Mouse (Mus musculus) midbrain, embryonic 14.5 days (tissue): Measurements from ENCODE around the gene Emc9. TPM values are rescaled to one million over a fixed set of nuclear protein-coding genes. Genes with fewer than 3 reads are reported as not detected.

Experiments used
- ATAC-seq: fragments of 200-750 bp; cut with Nextera tagmentation; 2 replicates; pipeline ENCODE4 v1.8.0; 2017; ENCODE audit warnings: moderate number of reproducible peaks, moderate library complexity; ENCODE audit not compliant: low FRiP score, low TSS enrichment
- DNase-seq: peaks from one replicate; pipeline ENCODE4 v3.0.0-alpha.2; 2015
- H3K27ac ChIP-seq: fragments of 300-500 bp; sonication (generic); replicated peaks from 2 replicates; pipeline ENCODE4 v1.5.1; 2014; ENCODE audit warnings: mild to moderate bottlenecking, low read depth, low read length, moderate library complexity
- H3K27me3 ChIP-seq: fragments of 300-500 bp; sonication (generic); 2 replicates; pipeline ENCODE4 v1.6.1; 2014; ENCODE audit warnings: low read length, control low read depth, mixed read lengths; ENCODE audit not compliant: control insufficient read depth, insufficient read depth
- H3K36me3 ChIP-seq: fragments of 300-500 bp; sonication (generic); 2 replicates; pipeline ENCODE4 v1.6.1; 2014; ENCODE audit warnings: low read length, control low read depth; ENCODE audit not compliant: control insufficient read depth, insufficient read depth
- H3K4me1 ChIP-seq: fragments of 300-500 bp; sonication (generic); 2 replicates; pipeline ENCODE4 v1.6.1; 2014; ENCODE audit warnings: mild to moderate bottlenecking, antibody characterized with exemption, low read length, control low read depth; ENCODE audit not compliant: control insufficient read depth, insufficient read depth
- H3K4me2 ChIP-seq: fragments of 300-500 bp; sonication (generic); 2 replicates; pipeline ENCODE4 v1.6.1; 2014; ENCODE audit warnings: mild to moderate bottlenecking, low read length, moderate library complexity
- H3K4me3 ChIP-seq: fragments of 300-500 bp; sonication (generic); replicated peaks from 2 replicates; pipeline ENCODE4 v1.5.1; 2014; ENCODE audit warnings: low read depth, low read length
- H3K9ac ChIP-seq: fragments of 300-500 bp; sonication (generic); replicated peaks from 2 replicates; pipeline ENCODE4 v1.6.1; 2014; ENCODE audit warnings: mild to moderate bottlenecking, low read length, moderate library complexity
- H3K9me3 ChIP-seq: fragments of 300-500 bp; sonication (generic); 2 replicates; pipeline ENCODE4 v1.6.1; 2016; ENCODE audit warnings: low read length, control low read depth, mixed read lengths; ENCODE audit not compliant: control insufficient read depth
- WGBS: fragments of 180-500 bp; shearing (Covaris S2); extraction: QIAGEN DNeasy Blood & Tissue Kit; methylation state at CpG from one replicate; pipeline ENCODE4 v1.1.7; 2014; 5-methylcytosine and 5-hydroxymethylcytosine counted together
- polyA plus RNA-seq: library from polyadenylated mRNA; unstranded; fragments of >200 nt; fragmentation: Nextera tagmentation; extraction: Ambion mirVana; gene quantifications from 2 replicates; pipeline ENCODE4 v1.2.1, GENCODE M21; 2014

Gene Emc9
- polyA plus RNA-seq, 1 experiment from 2014 or later = 17.3 TPM

DNA sequence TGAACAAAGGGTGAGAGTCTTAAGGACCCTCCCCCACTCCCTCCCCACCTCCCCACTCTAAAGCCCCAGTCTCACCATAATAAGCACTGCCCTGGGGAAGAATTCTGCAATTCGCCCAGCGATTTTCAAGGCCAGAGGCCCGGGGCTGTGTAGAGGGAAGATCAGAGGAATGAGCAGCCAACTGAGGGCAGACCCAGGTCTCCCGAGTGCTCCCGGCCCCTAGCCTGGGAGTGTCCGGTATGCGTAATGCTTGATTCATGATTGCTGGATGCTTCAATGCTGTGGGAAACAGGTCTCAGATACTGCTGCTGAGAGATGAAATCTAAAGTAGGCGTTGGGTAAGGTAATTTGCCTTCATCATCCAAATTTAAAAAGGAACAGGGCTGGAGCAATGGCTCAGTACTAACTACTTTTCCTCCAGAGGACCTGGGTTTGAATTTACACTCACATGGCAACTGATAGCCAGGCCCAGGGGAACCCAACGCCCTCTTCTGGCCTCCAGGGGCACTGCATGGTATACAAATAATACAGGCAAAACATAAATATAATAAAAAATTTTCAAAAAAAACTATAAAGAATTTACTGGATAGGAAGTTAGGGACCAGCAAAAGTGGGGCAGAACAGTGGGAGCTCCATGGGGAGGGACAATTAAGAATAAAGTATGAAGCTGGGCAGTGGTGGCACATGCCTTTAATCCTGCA, 3.0 kb downstream of the Emc9 start:
- no peaks in the 10 kb centered on the region; the same call in 1 of the 2 replicates for H3K9me3 ChIP-seq
- no peak overlapping the region for H3K4me2 ChIP-seq
- no peaks in the 10 kb centered on the region for H3K27me3 ChIP-seq
- H3K4me1 ChIP-seq = peaks cover 13% of the 10 kb centered on the region
- no peak overlapping the region for H3K27ac ChIP-seq
- H3K36me3 ChIP-seq = peaks cover 26% of the 10 kb centered on the region
- H3K9ac ChIP-seq = no peak overlapping the region; the same call in 1 of the 2 replicates
- ATAC-seq (no peak), DNase-seq (no peak)
- no peak overlapping the region for H3K4me3 ChIP-seq
- WGBS = 70% methylated on average over 9 of the region's 9 CpGs

DNA sequence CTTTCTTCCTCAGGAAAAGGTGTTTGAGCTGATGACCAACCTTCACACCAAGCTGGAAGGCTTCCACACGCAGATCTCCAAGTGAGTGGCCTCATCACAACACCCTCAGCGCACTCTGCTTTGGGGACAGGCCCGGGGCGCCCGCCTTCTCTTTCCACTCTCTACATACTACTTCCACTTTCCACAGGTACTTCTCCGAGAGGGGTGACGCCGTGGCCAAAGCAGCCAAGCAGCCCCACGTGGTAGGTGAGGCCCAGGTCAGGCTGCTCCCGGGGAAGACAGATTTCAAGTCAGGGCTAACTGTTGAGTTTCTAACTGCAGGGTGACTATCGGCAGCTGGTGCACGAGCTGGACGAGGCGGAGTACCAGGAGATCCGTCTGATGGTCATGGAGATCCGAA, 4.4 kb downstream of the Emc9 start:
- H3K36me3 ChIP-seq = peaks cover 23% of the 10 kb centered on the region
- no peaks in the 10 kb centered on the region; the same call in 1 of the 2 replicates for H3K9me3 ChIP-seq
- 97% methylated on average over 16 of the region's 16 CpGs for WGBS
- H3K4me3 ChIP-seq = no peak overlapping the region
- ATAC-seq (no peak), DNase-seq (no peak)
- no peak overlapping the region for H3K4me2 ChIP-seq
- H3K27ac ChIP-seq = no peak overlapping the region
- H3K27me3 ChIP-seq = no peaks in the 10 kb centered on the region
- H3K4me1 ChIP-seq = peaks cover 13% of the 10 kb centered on the region
- H3K9ac ChIP-seq = no peak overlapping the region

DNA sequence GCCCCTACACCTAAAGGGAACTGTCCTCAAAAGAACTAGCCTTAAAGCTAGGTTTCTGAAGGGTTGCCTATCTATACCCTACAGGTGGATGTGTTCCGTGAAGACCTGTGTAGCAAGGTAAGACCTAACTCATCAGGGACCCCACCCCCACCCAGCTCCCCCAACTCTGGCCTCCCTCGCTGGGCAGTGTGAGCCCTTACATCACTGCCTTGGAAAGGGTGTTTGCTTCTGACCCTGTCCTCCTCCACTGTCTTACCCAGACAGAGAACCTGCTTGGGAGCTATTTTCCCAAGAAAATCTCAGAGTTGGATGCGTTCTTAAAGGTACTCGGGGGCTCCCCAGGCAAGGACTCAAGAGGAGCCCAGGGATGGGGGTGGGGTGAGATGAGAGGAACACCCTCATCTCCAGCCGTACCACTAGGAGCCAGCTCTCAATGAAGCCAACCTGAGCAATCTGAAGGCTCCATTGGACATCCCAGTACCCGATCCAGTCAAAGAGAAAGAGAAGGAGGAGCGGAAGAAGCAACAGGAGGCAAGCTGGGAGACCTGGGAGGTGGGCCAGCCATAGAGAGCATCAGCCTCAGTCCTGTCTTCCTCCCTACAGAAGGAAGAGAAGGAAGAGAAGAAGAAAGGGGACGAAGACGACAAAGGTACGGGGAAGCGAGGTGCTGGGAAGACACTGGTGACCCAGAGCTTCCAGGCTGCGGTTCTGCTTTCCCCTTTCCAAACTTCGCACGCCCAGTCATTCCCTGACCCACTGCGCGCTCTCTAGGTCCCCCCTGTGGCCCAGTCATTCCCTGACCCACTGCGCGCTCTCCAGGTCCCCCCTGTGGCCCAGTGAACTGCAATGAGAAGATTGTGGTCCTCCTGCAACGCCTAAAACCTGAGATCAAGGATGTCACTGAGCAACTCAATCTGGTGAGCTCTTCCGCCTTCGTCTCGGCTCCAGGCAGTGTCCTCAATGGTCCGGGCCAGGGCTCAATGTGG, 5.3 kb downstream of the Emc9 start:
- no peak for DNase-seq
- H3K27me3 ChIP-seq = no peaks in the 10 kb centered on the region
- peaks cover 23% of the 10 kb centered on the region for H3K36me3 ChIP-seq
- no peak overlapping the region for H3K4me2 ChIP-seq
- H3K9me3 ChIP-seq = no peaks in the 10 kb centered on the region; the same call in 1 of the 2 replicates
- no peak overlapping the region for H3K4me3 ChIP-seq
- ATAC-seq = no peak
- H3K27ac ChIP-seq = no peak overlapping the region
- H3K9ac ChIP-seq = no peak overlapping the region
- 84% methylated on average over 23 of the region's 23 CpGs for WGBS
- peaks cover 13% of the 10 kb centered on the region for H3K4me1 ChIP-seq

DNA sequence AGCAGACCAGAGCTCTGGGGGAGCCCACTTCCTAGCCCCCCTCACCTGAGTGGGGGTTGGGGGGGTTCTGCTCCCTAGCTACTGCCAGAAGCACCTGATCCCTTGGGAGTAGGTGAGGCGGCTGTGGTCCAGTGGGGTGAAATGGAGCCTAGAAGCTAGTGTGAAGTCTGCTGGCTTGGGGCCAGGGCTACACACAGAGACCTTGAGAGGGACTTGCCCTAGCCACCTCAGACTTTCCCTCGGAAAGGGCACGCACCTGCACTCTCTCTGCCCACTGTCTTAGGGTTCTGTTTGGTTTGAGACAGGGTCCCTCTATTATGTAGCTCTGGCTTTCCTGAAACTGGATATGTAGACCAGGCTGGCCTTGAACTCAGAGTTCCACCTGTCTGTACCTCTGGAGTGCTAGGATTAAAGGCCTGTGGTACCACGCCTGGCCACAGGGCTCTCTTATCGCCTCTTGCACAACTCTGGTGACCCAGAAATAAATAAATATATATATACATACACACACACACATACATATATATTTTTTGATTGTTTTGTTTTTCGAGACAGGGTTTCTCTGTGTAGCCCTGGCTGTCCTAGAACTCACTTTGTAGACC, 6.3 kb downstream of the Emc9 start:
- Histone ChIP-seq H3K27me3 (no peaks in the 10 kb centered on the region), H3K36me3 (peaks cover 23% of the 10 kb centered on the region), H3K4me2 (peak overlapping the region; percentile 89), H3K27ac (peak overlapping the region; percentile 78), H3K4me1 (peaks cover 13% of the 10 kb centered on the region), H3K9me3 (no peaks in the 10 kb centered on the region; the same call in 1 of the 2 replicates), H3K4me3 (peak overlapping the region; percentile 65), H3K9ac (peak overlapping the region; percentile 93)
- ATAC-seq = no peak; the same call in none of the 2 replicates
- 32% methylated on average over 6 of the region's 6 CpGs for WGBS
- peak; percentile 64 for DNase-seq

DNA sequence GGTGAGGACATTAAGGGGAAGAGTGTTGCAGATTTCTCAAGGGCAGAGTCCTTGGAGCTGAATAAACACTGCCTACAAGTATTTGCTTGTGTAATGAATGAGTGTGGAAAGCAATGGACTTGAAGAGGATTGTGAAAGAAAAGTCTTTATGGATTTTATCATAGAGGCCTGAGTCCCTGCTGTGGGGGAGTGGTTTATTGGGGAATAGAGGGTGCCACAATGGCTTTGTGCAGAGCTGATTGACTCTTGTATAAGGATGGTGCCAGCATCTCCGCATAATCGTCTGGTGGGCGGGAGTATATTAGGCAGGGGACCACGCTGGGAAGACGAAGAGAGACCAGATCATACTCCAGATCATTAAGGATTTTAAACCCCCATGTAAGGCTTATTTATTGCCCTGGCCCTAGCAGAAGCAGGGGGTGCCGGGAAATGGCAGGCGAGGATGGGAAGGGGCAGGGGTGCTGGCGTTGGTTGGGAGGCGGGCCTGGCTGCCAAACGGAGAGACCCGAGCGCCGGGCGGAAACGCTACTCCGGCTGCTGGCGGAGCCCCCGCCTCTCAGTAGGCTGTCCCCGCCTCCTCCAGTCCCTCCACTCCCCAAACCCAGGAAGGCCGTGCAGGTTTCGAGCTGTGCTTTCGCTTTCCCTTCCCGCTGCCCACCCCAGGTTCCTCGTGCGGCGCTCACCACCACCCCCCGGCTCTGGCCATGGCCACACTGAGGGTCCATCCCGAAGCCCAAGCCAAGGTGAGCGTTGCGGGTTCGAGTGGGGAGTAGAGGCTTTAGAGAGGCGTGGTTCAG, 7.0 kb downstream of the Emc9 start, which contains the start of gene Psme1:
TSS of gene Psme1 (plus strand) at position 253 of the 797 bp plus-strand sequence.
- Histone ChIP-seq H3K4me3 (peak within 1 kb of the TSS; percentile 65), H3K4me1 (peaks cover 13% of the 10 kb centered on the region), H3K27ac (peak within 1 kb of the TSS; percentile 78), H3K9ac (peak within 1 kb of the TSS; percentile 93), H3K9me3 (no peaks in the 10 kb centered on the region), H3K4me2 (peak within 1 kb of the TSS; percentile 89), H3K36me3 (peaks cover 23% of the 10 kb centered on the region), H3K27me3 (no peaks in the 10 kb centered on the region)
- under 1% methylated on average over 32 of the region's 32 CpGs for WGBS
- peak; percentile 88 for ATAC-seq
- DNase-seq = peak; percentile 89

DNA sequence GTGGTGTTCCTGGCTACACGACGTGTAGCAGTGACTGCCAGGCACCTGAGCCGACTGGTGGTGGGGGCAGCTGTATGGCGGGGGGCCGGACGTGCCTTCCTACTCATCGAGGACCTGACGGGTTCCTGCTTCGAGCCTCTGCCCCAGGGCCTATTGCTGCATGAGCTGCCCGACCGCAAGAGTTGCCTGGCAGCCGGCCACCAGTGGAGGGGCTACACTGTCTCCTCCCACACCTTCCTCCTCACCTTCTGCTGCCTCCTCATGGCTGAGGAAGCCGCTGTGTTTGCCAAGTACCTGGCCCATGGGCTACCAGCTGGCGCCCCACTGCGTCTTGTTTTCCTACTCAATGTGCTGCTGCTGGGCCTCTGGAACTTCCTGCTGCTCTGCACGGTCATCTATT, 8.7 kb downstream of the Emc9 start:
- Histone ChIP-seq H3K4me3 (no peak overlapping the region), H3K9ac (no peak overlapping the region), H3K9me3 (no peaks in the 10 kb centered on the region), H3K27me3 (no peaks in the 10 kb centered on the region), H3K27ac (no peak overlapping the region), H3K36me3 (peaks cover 17% of the 10 kb centered on the region), H3K4me1 (peaks cover 13% of the 10 kb centered on the region), H3K4me2 (no peak overlapping the region)
- WGBS = 79% methylated on average over 16 of the region's 16 CpGs
- no peak for DNase-seq
- no peak for ATAC-seq

DNA sequence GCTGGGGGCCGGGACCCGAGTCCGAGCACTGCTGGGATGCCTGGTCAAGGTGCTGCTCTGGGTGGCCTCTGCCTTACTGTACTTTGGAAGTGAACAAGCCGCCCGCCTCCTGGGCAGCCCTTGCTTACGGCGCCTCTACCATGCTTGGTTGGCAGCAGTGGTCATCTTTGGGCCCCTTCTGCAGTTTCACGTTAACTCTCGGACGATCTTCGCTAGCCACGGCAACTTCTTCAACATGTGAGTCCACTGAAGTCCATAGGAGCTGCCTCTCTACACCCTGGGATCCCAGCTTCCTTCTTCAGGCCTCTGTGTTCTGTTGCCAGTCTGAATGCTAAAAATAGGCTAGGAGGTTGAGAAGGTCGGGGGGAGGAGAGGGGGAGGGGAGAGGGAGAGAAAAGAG, 9.4 kb downstream of the Emc9 start:
- H3K4me2 ChIP-seq = no peak overlapping the region
- H3K27me3 ChIP-seq = no peaks in the 10 kb centered on the region
- no peak for ATAC-seq
- H3K27ac ChIP-seq = no peak overlapping the region
- no peak for DNase-seq
- WGBS = 80% methylated on average over 13 of the region's 13 CpGs
- peaks cover 11% of the 10 kb centered on the region for H3K36me3 ChIP-seq
- no peaks in the 10 kb centered on the region for H3K9me3 ChIP-seq
- H3K9ac ChIP-seq = no peak overlapping the region
- no peak overlapping the region for H3K4me3 ChIP-seq
- peaks cover 13% of the 10 kb centered on the region for H3K4me1 ChIP-seq

DNA sequence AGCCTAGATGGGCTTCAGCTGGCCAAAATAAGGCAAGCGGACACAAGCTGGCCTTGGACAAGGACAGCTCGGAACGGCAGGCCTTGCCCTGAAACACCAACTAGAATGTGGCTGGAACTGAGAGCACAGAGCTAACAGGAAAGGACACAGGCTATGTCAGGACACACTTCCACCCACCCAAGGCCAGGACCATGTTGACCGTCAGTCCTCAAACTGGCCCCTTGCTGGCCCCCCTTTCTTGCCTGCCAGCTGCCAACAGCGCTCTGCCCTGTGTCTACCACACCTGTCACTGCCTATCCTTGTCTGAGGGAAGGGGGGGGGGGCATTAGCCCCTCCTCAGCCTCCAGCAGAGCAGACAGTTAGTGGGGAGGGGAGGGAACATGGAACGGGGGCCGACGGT, 9.8 kb downstream of the Emc9 start, which contains the start of gene Fitm1:
TSS of gene Fitm1 (plus strand) at position 316 of the 400 bp plus-strand sequence.
- Histone ChIP-seq H3K36me3 (peaks cover 11% of the 10 kb centered on the region), H3K4me2 (no peak within 1 kb of the TSS), H3K4me3 (no peak within 1 kb of the TSS), H3K27me3 (no peaks in the 10 kb centered on the region), H3K9ac (no peak within 1 kb of the TSS), H3K4me1 (peaks cover 13% of the 10 kb centered on the region), H3K9me3 (no peaks in the 10 kb centered on the region), H3K27ac (no peak within 1 kb of the TSS)
- ATAC-seq (no peak), DNase-seq (no peak)
- 80% methylated on average over 8 of the region's 8 CpGs for WGBS
